Mouse (Mus musculus): ENCODE results near the gene Terf2. TPM values are rescaled to one million over a fixed set of nuclear protein-coding genes. Genes with fewer than 3 reads are reported as not detected.
A peak's percentile ranks its signal among the peaks of the same experiment; 100 is the strongest.

Gene Terf2
- polyA plus RNA-seq, 1 experiment from 2014 or later: 13.0 TPM

DNA sequence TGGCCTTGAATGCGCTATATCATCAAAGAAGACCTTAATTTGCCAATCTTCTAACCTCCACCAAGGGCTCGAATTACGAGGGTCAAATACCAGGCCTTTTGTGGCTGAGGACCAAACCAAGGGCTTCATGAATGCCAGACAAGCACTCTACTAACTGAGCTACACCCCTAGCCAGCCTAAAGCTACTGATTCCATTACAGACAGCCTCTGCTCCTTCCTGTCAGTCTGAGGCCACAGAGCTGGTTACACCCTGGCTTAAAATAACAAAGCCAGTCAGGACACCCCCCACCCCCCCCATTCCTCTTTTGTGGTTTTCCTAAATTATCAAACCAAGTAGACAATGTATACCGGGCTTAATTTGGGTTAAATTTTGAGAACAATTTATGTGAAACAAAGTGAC is 22.6 kb downstream of the Terf2 start:
- H3K36me3 ChIP-seq: peaks cover 86% of the 10 kb centered on the region
- WGBS: 85% methylated on average over 4 of the region's 4 CpGs
- H3K27ac ChIP-seq: no peak overlapping the region
- H3K4me1 ChIP-seq: peaks cover 16% of the 10 kb centered on the region
- no peak for DNase-seq (ENCODE audit: low spot score)
- no peaks in the 10 kb centered on the region for H3K27me3 ChIP-seq (ENCODE audit: insufficient read depth, poor library complexity, severe bottlenecking)
- no peaks in the 10 kb centered on the region for H3K9me3 ChIP-seq
- H3K4me3 ChIP-seq: no peak overlapping the region

- H3K27me3 ChIP-seq (ENCODE audit: insufficient read depth, poor library complexity, severe bottlenecking): no peaks in the 10 kb centered on the region
- DNase-seq (ENCODE audit: low spot score): no peak
- 57% methylated on average over 17 of the region's 17 CpGs for WGBS
- no peak within 1 kb of the TSS for H3K4me3 ChIP-seq
- H3K36me3 ChIP-seq: peaks cover 20% of the 10 kb centered on the region
- no peak within 1 kb of the TSS for H3K27ac ChIP-seq
- peaks cover 6% of the 10 kb centered on the region; the same call in 1 of the 2 replicates for H3K4me1 ChIP-seq
- no peaks in the 10 kb centered on the region for H3K9me3 ChIP-seq
These were observed 30.5 kb downstream of the Terf2 start, which contains the start of gene Tmed6 for GRCm38 (mm10) chr8:107065511-107066496. Gene Tmed6 (minus strand): TSS chr8:107065644.

DNA sequence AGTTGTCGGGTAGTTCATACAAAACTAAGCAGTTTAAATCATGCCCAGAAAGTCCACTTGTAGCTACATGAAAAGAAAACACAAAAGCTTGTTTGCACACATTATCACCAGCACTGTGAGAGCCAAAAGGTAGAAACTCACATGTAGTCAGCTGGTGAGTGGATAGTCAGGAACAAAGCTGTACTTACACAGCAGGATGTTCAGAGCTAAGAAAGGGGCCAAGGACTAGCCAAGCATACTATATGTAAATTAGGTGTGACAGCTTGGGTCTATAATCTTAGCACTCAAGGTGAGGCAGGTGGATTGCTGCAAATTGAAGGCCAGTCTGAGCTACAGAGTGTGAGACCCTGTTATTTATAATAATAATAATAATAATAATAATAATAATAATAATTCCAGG is 33.7 kb downstream of the Terf2 start:
- no peaks in the 10 kb centered on the region for H3K27me3 ChIP-seq (ENCODE audit: insufficient read depth, poor library complexity, severe bottlenecking)
- H3K27ac ChIP-seq: no peak overlapping the region
- H3K4me1 ChIP-seq: peaks cover 4% of the 10 kb centered on the region
- no peak for DNase-seq (ENCODE audit: low spot score)
- H3K9me3 ChIP-seq: no peaks in the 10 kb centered on the region
- no peak overlapping the region for H3K4me3 ChIP-seq
- 91% methylated on average over 1 of the region's 1 CpGs for WGBS
- peaks cover 22% of the 10 kb centered on the region for H3K36me3 ChIP-seq

DNA sequence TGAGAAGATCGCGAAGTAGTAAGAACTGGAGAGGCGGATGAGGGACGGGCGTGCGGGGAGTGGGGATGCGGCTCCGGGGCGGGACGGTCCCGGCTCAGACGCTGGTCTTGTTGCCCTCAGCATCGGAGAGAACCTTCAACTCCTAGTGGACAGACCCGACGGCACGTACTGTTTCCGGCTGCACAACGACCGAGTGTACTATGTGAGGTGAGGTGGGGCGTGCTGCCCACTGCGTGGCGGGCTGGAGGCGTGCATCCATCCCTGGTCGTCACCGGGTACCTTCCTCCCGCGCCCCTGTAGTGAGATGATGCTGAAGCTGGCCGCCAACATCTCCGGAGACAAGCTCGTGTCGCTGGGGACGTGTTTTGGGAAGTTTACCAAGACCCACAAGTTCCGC is 39.4 kb downstream of the Terf2 start:
- Histone ChIP-seq H3K9me3 (no peaks in the 10 kb centered on the region), H3K4me3 (peak overlapping the region; percentile 90), H3K27me3 (ENCODE audit: insufficient read depth, poor library complexity, severe bottlenecking) (no peaks in the 10 kb centered on the region), H3K4me1 (peaks cover 18% of the 10 kb centered on the region), H3K36me3 (peaks cover 52% of the 10 kb centered on the region), H3K27ac (peak overlapping the region; percentile 93)
- no peak for DNase-seq (ENCODE audit: low spot score)
- WGBS: under 1% methylated on average over 33 of the region's 33 CpGs

GRCm38 (mm10) chr8:107056076-107056972 is 40.0 kb downstream of the Terf2 start, which contains the start of the genes Cog8 and Nip7:
Gene Cog8 (minus strand): TSS chr8:107056689.
Gene Nip7 (plus strand): TSS chr8:107056877.
- whole genome bisulfite sequencing: under 1% methylated on average over 88 of the region's 88 CpGs
- Histone ChIP-seq H3K9me3 (no peaks in the 10 kb centered on the region), H3K4me3 (peak within 1 kb of the TSS; percentile 90), H3K27ac (peak within 1 kb of the TSS; percentile 93), H3K27me3 (ENCODE audit: insufficient read depth, poor library complexity, severe bottlenecking) (no peaks in the 10 kb centered on the region), H3K4me1 (peaks cover 18% of the 10 kb centered on the region), H3K36me3 (peaks cover 59% of the 10 kb centered on the region)
- DNase-seq (ENCODE audit: low spot score): peak; percentile 98

GRCm38 (mm10) chr8:107052046-107052445 is 44.3 kb downstream of the Terf2 start:
- H3K27ac ChIP-seq: no peak overlapping the region
- peaks cover 29% of the 10 kb centered on the region for H3K4me1 ChIP-seq
- H3K27me3 ChIP-seq (ENCODE audit: insufficient read depth, poor library complexity, severe bottlenecking): no peaks in the 10 kb centered on the region
- DNase-seq (ENCODE audit: low spot score): no peak
- 93% methylated on average over 8 of the region's 8 CpGs for WGBS
- H3K4me3 ChIP-seq: no peak overlapping the region
- peaks cover 64% of the 10 kb centered on the region for H3K36me3 ChIP-seq
- no peaks in the 10 kb centered on the region for H3K9me3 ChIP-seq

DNA sequence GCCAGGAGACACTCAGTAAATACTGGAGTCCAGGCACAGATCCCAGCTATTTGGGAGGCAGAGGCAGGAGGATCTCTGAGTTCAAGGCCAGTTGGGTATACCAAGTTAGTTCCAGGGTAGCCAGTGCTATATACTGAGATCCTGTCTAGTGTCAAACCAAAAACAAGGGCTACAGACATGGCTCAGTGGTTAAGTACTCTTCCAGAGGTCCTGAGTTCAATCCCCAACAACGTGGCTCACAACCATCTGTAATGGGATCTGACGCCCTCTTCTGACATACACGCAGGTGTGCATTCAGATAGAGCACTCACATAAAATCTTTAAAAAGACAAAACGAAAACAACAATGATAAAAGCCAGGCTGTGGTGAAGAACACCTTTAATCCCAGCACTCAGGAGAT is 46.9 kb downstream of the Terf2 start:
- WGBS: 91% methylated on average over 4 of the region's 4 CpGs
- Histone ChIP-seq H3K27ac (peak overlapping the region; percentile 94; the same call in 1 of the 2 replicates), H3K9me3 (no peaks in the 10 kb centered on the region), H3K27me3 (ENCODE audit: insufficient read depth, poor library complexity, severe bottlenecking) (no peaks in the 10 kb centered on the region), H3K4me1 (peaks cover 20% of the 10 kb centered on the region), H3K4me3 (peak overlapping the region; percentile 84), H3K36me3 (peaks cover 84% of the 10 kb centered on the region)
- no peak for DNase-seq (ENCODE audit: low spot score)

GRCm38 (mm10) chr8:107048061-107048941 is 48.0 kb downstream of the Terf2 start, which contains the start of gene Pdf:
Gene Pdf (minus strand): TSS chr8:107048614.
- H3K4me3 ChIP-seq: peak within 1 kb of the TSS; percentile 84
- peaks cover 20% of the 10 kb centered on the region for H3K4me1 ChIP-seq
- DNase-seq (ENCODE audit: low spot score): peak; percentile 91
- peaks cover 84% of the 10 kb centered on the region for H3K36me3 ChIP-seq
- H3K27me3 ChIP-seq (ENCODE audit: insufficient read depth, poor library complexity, severe bottlenecking): no peaks in the 10 kb centered on the region
- WGBS: under 1% methylated on average over 87 of the region's 87 CpGs
- H3K9me3 ChIP-seq: no peaks in the 10 kb centered on the region
- peak within 1 kb of the TSS; percentile 94 for H3K27ac ChIP-seq

GRCm38 (mm10) chr8:107046976-107047375 is 49.4 kb downstream of the Terf2 start:
- Histone ChIP-seq H3K4me1 (peaks cover 20% of the 10 kb centered on the region), H3K27ac (no peak overlapping the region), H3K36me3 (peaks cover 84% of the 10 kb centered on the region), H3K9me3 (no peaks in the 10 kb centered on the region), H3K4me3 (peak overlapping the region; percentile 84; the same call in 1 of the 2 replicates), H3K27me3 (ENCODE audit: insufficient read depth, poor library complexity, severe bottlenecking) (no peaks in the 10 kb centered on the region)
- WGBS: 65% methylated on average over 5 of the region's 5 CpGs
- DNase-seq (ENCODE audit: low spot score): no peak

DNA sequence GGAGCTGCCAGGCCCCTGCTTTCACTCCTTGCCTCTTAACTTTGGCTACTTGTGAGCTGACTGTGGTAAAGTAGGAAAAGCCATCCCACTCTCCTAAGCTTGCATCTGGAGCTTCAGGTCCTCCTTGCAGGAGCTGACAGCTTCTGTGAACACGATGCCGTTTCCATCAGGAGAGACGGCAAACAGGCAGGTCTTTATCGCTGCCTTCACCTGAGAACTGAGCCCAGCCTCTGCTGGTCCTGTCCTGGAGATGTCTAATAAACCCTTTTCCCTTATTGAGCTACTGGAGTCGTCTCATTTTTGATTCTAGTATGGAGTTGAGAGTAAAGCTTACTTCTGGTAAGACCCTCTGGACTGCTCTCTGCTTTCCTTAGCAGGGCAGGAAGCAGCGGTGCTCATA is 50.9 kb downstream of the Terf2 start:
- Histone ChIP-seq H3K9me3 (no peaks in the 10 kb centered on the region), H3K4me1 (peaks cover 20% of the 10 kb centered on the region), H3K36me3 (peaks cover 84% of the 10 kb centered on the region), H3K4me3 (no peak overlapping the region), H3K27me3 (ENCODE audit: insufficient read depth, poor library complexity, severe bottlenecking) (no peaks in the 10 kb centered on the region), H3K27ac (no peak overlapping the region)
- 89% methylated on average over 6 of the region's 6 CpGs for WGBS
- no peak for DNase-seq (ENCODE audit: low spot score)

DNA sequence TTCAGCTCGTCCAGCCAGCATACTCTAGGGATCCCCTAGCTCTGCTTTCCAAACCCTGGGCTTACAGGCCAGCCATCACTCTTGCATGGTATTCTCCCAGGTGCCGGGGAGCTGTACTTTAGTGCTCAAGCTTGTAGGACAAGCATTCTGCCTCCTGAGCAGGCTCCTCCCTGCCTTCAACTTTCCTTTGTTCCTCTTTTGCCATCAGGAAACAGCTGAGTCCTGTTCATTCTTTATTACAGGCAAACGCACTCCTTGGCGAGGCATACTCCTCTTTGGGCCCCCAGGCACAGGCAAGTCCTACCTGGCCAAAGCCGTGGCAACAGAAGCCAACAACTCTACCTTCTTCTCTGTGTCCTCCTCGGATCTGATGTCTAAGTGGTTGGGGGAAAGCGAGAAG is 55.7 kb downstream of the Terf2 start:
- Histone ChIP-seq H3K9me3 (no peaks in the 10 kb centered on the region), H3K27me3 (ENCODE audit: insufficient read depth, poor library complexity, severe bottlenecking) (no peaks in the 10 kb centered on the region), H3K27ac (no peak overlapping the region), H3K4me1 (no peaks in the 10 kb centered on the region), H3K36me3 (peaks cover 83% of the 10 kb centered on the region), H3K4me3 (no peak overlapping the region)
- DNase-seq (ENCODE audit: low spot score): no peak
- WGBS: 87% methylated on average over 7 of the region's 7 CpGs

DNA sequence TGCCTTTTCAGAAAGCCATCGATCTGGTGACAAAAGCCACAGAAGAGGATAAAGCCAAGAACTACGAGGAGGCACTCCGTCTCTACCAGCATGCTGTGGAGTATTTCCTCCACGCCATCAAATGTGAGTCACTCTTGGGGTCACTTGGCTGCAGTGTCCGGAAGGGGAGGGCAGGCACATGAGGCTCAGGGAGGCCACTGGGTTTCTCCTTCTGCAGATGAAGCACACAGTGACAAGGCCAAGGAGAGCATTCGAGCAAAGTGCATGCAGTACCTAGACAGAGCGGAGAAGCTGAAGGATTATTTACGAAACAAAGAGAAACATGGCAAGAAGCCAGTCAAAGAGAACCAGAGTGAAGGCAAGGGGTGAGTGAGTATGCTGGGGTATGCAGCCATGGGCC is 59.7 kb downstream of the Terf2 start:
- Histone ChIP-seq H3K4me3 (no peak overlapping the region), H3K4me1 (peaks cover 17% of the 10 kb centered on the region), H3K9me3 (no peaks in the 10 kb centered on the region), H3K27me3 (ENCODE audit: insufficient read depth, poor library complexity, severe bottlenecking) (no peaks in the 10 kb centered on the region), H3K27ac (no peak overlapping the region), H3K36me3 (peaks cover 47% of the 10 kb centered on the region)
- no peak for DNase-seq (ENCODE audit: low spot score)
- 89% methylated on average over 8 of the region's 8 CpGs for WGBS
